Mouse (Mus musculus) embryonic facial prominence, embryonic 12.5 days (tissue): Measurements from ENCODE around the gene Adgrg1. TPM values are rescaled to one million over a fixed set of nuclear protein-coding genes. Genes with fewer than 3 reads are reported as not detected.
A peak's percentile ranks its signal among the peaks of the same experiment; 100 is the strongest.

ENCODE experiments used
- ATAC-seq: fragments of 200-750 bp; cut with Nextera tagmentation; 2 replicates; pipeline ENCODE4 v1.8.0; 2017; ENCODE audit not compliant: insufficient number of reproducible peaks, insufficient read depth, low FRiP score, low TSS enrichment
- H3K27ac ChIP-seq: fragments of 300-500 bp; sonication (generic); 2 replicates; pipeline ENCODE4 v1.5.1; 2016; ENCODE audit warnings: mild to moderate bottlenecking
- H3K27me3 ChIP-seq: fragments of 300-500 bp; sonication (generic); 2 replicates; pipeline ENCODE4 v1.6.1; 2016; ENCODE audit warnings: mild to moderate bottlenecking, moderate library complexity
- H3K36me3 ChIP-seq: fragments of 300-500 bp; sonication (generic); 2 replicates; pipeline ENCODE4 v1.6.1; 2016; ENCODE audit warnings: mild to moderate bottlenecking
- H3K4me1 ChIP-seq: fragments of 300-500 bp; sonication (generic); 2 replicates; pipeline ENCODE4 v1.6.1; 2016
- H3K4me2 ChIP-seq: fragments of 300-500 bp; sonication (generic); replicated peaks from 2 replicates; pipeline ENCODE4 v1.6.1; 2016; ENCODE audit warnings: mild to moderate bottlenecking, moderate library complexity
- H3K4me3 ChIP-seq: fragments of 300-500 bp; sonication (generic); 2 replicates; pipeline ENCODE4 v1.5.1; 2016; ENCODE audit warnings: mild to moderate bottlenecking
- H3K9ac ChIP-seq: fragments of 300-500 bp; sonication (generic); 2 replicates; pipeline ENCODE4 v1.6.1; 2016; ENCODE audit warnings: mild to moderate bottlenecking, moderate library complexity
- H3K9me3 ChIP-seq: fragments of 300-500 bp; sonication (generic); 2 replicates; pipeline ENCODE4 v1.6.1; 2016; ENCODE audit warnings: mild to moderate bottlenecking, moderate library complexity
- WGBS: fragments of 180-500 bp; shearing (Covaris S2); methylation state at CpG from one replicate; pipeline ENCODE4 v1.1.7; 2016; 5-methylcytosine and 5-hydroxymethylcytosine counted together
- polyA plus RNA-seq: library from polyadenylated mRNA; unstranded; fragments of >200 nt; fragmentation: Nextera tagmentation; extraction: Ambion mirVana; gene quantifications from 2 replicates; pipeline ENCODE4 v1.2.1, GENCODE M21; 2016

Gene Adgrg1
- 22.3 and 28.2 TPM in 2 replicates for polyA plus RNA-seq

DNA sequence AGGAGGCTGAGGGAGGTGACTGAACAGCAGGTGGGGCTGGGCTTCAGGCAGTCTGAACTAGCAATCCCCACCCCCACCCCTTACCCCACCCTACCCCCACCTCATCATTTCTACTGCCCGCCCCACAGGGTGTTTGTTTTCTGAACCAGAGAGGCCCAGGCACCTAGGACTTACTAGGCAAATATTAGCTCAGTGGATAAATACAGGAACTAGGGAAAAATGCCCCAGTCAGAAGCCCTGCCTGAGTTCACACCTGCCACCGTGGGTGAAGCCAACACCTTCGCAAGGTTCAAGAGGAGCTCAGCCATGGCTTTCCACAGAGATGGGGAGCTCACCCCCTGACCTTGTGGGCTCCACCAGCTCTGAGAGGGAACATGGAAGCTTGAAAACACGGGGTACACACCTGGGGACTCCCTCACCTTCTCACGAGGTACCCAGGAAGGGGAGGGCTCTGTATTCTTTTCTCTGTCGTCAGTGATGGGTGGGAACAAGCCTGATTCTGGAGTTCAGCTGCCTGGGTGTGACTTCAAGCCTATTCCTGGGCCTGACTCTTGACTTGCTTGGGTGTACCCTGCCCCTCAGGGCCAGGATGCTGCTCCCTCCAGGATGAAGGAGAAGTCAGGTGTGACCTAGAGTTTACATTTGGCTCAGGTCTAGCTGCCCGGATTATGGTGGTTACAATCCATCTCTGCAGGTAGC lies at the start of gene Adgrg1:
Gene Adgrg1, plus strand, starts transcription at position 285 of the 699 bp plus-strand sequence.
- Histone ChIP-seq H3K9ac (no peak within 1 kb of the TSS), H3K36me3 (no peaks in the 10 kb centered on the region), H3K4me1 (peaks cover 15% of the 10 kb centered on the region; the same call in 1 of the 2 replicates), H3K4me2 (no peak within 1 kb of the TSS), H3K9me3 (no peaks in the 10 kb centered on the region), H3K27ac (no peak within 1 kb of the TSS), H3K4me3 (no peak within 1 kb of the TSS), H3K27me3 (peaks cover 16% of the 10 kb centered on the region; the same call in 1 of the 2 replicates)
- ATAC-seq = no peak
- 57% methylated on average over 7 of the region's 7 CpGs for WGBS

DNA sequence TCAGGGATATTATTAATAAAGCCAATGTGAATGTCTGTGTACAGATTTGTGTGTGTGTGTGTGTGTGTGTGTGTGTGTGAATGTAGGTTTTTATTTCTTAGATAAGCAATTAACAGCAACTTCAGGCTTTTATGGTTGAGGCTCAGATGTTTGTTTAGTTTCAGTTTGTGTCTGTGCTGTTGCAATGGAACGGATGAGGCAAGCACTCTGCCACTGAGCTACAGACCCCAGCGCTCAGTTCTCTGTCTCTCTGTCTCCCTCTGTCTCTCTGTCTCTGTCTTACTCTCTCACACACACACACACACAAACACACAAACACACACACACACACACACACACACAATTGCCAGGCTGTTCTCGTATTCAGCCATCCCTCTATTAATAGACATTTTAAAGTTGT lies 46.3 kb upstream of the Adgrg1 start:
- 89% methylated on average over 3 of the region's 3 CpGs for WGBS
- ATAC-seq = no peak
- Histone ChIP-seq H3K9me3 (no peaks in the 10 kb centered on the region), H3K27me3 (no peaks in the 10 kb centered on the region), H3K36me3 (no peaks in the 10 kb centered on the region), H3K4me1 (no peaks in the 10 kb centered on the region), H3K4me2 (no peak overlapping the region), H3K4me3 (no peak overlapping the region), H3K9ac (no peak overlapping the region), H3K27ac (no peak overlapping the region)

DNA sequence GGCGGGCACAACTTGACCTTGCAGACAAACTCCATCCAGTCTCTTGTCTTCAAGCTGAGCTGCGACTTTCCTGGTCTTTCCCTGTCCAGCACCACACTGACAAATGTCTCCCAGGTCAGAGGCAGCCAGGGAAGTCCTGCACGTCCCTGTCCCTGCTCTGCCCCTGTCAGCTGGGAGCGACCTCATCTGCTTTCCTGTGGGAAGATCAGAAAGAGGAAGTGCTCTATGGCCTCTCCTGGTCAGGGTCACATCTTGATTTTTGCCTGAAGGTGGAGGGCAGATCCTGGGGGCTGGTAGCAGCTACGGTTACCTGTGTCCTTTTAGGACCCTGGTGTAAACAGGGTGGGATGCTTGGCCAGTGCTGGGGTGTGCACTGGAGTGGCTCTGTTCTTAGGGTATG lies 40.6 kb upstream of the Adgrg1 start:
- Histone ChIP-seq H3K4me2 (no peak overlapping the region), H3K9ac (no peak overlapping the region), H3K9me3 (no peaks in the 10 kb centered on the region), H3K27ac (no peak overlapping the region), H3K27me3 (0 out of 2 replicates have a peak, but pooled peaks cover 2% of the 10 kb centered on the region), H3K4me3 (no peak overlapping the region), H3K36me3 (no peaks in the 10 kb centered on the region), H3K4me1 (no peaks in the 10 kb centered on the region)
- WGBS = 48% methylated on average over 5 of the region's 5 CpGs
- no peak for ATAC-seq

DNA sequence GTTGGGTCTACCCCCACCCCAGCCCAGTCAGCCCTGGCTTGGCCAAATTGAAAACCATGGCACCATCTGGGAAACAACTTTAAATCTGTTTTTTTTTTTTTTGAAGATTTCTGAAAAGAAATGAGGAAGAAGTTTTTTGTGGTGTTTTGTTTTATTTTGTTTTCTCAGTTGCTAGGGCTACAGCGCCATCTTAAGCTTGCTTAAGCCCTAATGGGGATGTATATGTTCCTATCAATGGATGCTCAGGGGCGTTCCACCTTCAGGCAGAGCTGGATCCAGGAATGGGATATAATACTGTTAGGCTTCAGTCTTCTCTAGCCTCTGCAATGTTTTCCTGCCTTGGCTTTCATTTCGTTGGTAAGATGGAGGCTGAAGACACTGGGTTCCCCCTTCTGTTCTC lies 39.4 kb upstream of the Adgrg1 start:
- WGBS = 82% methylated on average over 3 of the region's 3 CpGs
- Histone ChIP-seq H3K27ac (no peak overlapping the region), H3K9me3 (no peaks in the 10 kb centered on the region), H3K4me3 (no peak overlapping the region), H3K27me3 (0 out of 2 replicates have a peak, but pooled peaks cover 2% of the 10 kb centered on the region), H3K4me1 (no peaks in the 10 kb centered on the region), H3K9ac (no peak overlapping the region), H3K4me2 (no peak overlapping the region), H3K36me3 (no peaks in the 10 kb centered on the region)
- ATAC-seq = no peak

DNA sequence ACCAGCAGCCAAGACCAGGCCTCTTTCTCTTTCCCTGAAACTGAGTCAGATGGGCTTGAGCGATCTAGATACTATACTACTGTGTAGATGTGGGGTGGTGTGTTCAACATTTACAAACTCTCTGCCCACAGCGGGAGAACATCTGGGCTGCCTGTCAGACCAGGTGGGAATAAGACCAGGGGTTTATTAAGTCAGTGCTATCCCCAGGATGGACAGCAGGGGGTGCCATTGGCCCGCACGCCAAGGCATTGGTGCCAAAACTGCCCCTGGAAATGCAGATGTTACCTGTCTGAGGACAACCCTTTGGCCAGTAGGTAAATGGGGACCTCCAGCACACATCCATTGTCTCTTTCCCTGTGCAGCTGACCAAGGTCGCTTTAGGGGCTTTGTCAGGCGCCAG lies 32.0 kb upstream of the Adgrg1 start:
- Histone ChIP-seq H3K4me2 (no peak overlapping the region), H3K4me1 (no peaks in the 10 kb centered on the region), H3K9ac (no peak overlapping the region), H3K27ac (no peak overlapping the region), H3K36me3 (no peaks in the 10 kb centered on the region), H3K9me3 (no peaks in the 10 kb centered on the region), H3K27me3 (no peaks in the 10 kb centered on the region), H3K4me3 (no peak overlapping the region)
- WGBS = 17% methylated on average over 6 of the region's 6 CpGs
- no peak for ATAC-seq

DNA sequence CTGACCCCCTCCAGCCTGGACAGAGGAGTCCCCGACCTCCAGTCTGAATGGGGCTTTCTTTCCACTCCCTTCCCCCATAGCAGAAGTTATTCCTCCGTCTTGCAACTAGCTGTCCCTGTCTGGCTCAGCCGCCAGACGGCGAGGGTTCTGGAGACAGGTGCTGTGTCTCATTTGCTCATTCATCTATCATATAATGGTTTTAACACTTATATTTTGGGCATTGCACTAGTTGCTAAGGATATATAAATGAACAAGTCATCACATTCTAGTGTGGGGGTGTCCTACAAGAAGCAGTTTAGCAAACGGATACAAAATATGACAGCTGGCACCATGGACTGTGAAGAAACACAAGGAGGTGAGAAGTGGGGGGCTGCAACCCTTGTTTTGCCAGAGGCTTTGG lies 29.4 kb upstream of the Adgrg1 start:
- Histone ChIP-seq H3K4me3 (no peak overlapping the region), H3K4me1 (no peaks in the 10 kb centered on the region), H3K4me2 (no peak overlapping the region), H3K9ac (no peak overlapping the region), H3K27me3 (no peaks in the 10 kb centered on the region), H3K36me3 (no peaks in the 10 kb centered on the region), H3K9me3 (no peaks in the 10 kb centered on the region), H3K27ac (no peak overlapping the region)
- ATAC-seq = no peak
- 43% methylated on average over 6 of the region's 6 CpGs for WGBS

DNA sequence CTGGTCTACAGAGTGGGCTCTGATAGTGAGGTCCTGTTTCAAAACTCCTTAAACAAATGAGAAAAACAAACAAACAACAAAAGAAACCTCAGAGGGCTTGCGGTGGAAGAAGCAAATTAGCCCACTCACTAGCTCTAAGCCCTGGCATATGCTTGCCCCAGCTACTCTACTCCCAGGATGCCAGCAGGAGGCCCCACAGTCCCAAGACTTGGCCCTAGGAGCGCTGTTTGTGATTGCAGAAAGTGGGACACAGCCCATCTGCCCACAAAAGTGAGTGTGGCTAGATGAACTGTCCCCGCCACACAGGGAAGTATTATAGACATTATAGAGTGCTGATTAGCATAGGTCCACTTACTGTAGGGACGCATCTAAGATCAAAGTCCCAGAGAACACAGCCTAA lies 26.1 kb upstream of the Adgrg1 start:
- H3K36me3 ChIP-seq = no peaks in the 10 kb centered on the region
- H3K4me3 ChIP-seq = no peak overlapping the region
- H3K27me3 ChIP-seq = no peaks in the 10 kb centered on the region
- WGBS = 75% methylated on average over 4 of the region's 4 CpGs
- no peak for ATAC-seq
- H3K9ac ChIP-seq = no peak overlapping the region
- no peaks in the 10 kb centered on the region for H3K4me1 ChIP-seq
- no peaks in the 10 kb centered on the region for H3K9me3 ChIP-seq
- H3K4me2 ChIP-seq = no peak overlapping the region
- no peak overlapping the region for H3K27ac ChIP-seq

DNA sequence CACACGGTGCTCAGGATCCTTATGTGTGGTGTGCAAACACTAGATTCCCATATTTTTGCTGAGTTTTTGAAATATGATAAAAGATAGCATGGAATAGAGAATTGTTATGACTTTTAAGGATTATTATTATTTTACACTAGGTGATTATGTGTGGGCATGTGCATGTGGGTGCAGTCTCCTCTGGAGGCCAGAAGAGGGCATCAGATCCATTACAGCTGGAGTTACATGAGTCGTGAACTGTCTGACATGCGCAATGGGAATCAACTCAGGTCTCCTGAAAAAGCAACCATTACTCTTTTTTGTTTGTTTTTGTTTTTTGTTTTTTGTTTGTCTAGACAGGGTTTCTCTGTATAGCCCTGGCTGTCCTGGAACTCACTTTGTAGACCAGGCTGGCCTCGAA lies 25.5 kb upstream of the Adgrg1 start:
- Histone ChIP-seq H3K27ac (no peak overlapping the region), H3K36me3 (no peaks in the 10 kb centered on the region), H3K4me2 (no peak overlapping the region), H3K9me3 (no peaks in the 10 kb centered on the region), H3K27me3 (no peaks in the 10 kb centered on the region), H3K4me3 (no peak overlapping the region), H3K4me1 (no peaks in the 10 kb centered on the region), H3K9ac (no peak overlapping the region)
- ATAC-seq = no peak
- 88% methylated on average over 4 of the region's 4 CpGs for WGBS

DNA sequence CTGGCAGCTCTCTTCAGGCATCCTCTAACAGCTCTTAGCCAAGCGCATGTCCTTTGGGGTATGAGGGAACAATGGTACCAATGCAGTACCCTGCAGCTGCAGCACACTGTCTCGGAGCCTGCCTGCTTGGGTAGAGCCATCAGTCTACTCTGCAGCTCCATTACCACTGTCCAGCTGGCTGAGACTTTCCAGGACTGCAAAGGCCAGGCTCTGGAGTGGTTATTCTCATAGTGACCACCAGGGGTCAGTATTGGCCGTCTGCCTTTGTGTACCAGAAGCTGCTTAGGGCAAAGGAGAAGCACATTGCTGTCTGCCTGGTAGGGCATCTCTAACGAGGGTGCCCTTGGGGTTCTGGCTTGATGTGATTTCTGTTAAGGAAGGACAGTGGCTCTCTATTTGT lies 24.5 kb upstream of the Adgrg1 start:
- no peaks in the 10 kb centered on the region for H3K27me3 ChIP-seq
- 16% methylated on average over 4 of the region's 4 CpGs for WGBS
- no peaks in the 10 kb centered on the region for H3K4me1 ChIP-seq
- H3K27ac ChIP-seq = no peak overlapping the region
- peak; percentile 64; the same call in 1 of the 2 replicates for ATAC-seq
- no peaks in the 10 kb centered on the region for H3K36me3 ChIP-seq
- no peak overlapping the region for H3K4me2 ChIP-seq
- H3K4me3 ChIP-seq = no peak overlapping the region
- H3K9me3 ChIP-seq = no peaks in the 10 kb centered on the region
- H3K9ac ChIP-seq = no peak overlapping the region

DNA sequence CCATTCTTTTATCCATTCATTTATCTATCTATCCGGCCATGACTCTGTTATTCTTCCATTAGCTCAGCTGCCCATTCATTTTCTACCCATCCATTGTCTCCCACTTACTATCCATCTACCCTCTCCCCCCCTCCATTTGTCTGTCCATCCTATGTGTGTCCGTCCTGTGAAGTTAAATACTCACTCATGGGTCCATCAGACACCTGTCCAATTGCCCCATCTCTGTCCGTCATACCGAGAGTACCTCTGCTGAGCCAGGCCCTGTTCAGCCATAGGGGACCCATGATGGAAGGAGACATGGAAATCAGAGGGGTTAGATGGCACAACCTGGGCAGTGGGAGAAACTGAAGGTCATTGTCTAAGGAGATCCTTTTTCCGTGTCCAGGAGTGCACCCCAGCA lies 24.1 kb upstream of the Adgrg1 start:
- no peaks in the 10 kb centered on the region for H3K27me3 ChIP-seq
- 76% methylated on average over 5 of the region's 5 CpGs for WGBS

DNA sequence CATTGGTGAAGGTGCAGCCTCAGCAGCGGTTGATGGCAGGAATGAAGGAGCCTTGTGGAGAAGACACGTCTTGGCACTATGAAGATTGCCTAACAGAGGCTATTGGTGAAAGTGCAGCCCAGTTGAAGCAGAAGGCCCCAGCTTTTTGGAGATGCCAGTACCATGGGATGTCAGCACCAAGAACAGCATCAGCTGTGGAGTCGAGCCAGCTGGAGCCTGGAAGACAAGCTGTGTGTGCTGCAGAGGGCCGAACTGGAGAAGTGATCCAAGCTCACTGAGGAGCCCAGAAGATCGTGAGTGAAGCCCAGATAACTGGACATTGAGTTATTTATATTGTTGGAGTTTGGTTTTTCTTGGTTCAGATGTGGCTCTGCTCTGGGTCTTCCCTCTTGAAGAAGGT lies 22.5 kb upstream of the Adgrg1 start:
- WGBS = 71% methylated on average over 5 of the region's 5 CpGs
- Histone ChIP-seq H3K4me3 (no peak overlapping the region), H3K4me1 (no peaks in the 10 kb centered on the region), H3K27me3 (no peaks in the 10 kb centered on the region), H3K36me3 (no peaks in the 10 kb centered on the region), H3K27ac (no peak overlapping the region), H3K9ac (no peak overlapping the region), H3K4me2 (no peak overlapping the region), H3K9me3 (no peaks in the 10 kb centered on the region)
- ATAC-seq = no peak

More for the DNA sequence above, 24.1 kb upstream of the Adgrg1 start:
- Histone ChIP-seq H3K4me3 (no peak overlapping the region), H3K9me3 (no peaks in the 10 kb centered on the region), H3K4me2 (no peak overlapping the region), H3K9ac (no peak overlapping the region), H3K36me3 (no peaks in the 10 kb centered on the region), H3K27ac (no peak overlapping the region), H3K4me1 (no peaks in the 10 kb centered on the region)
- no peak for ATAC-seq

DNA sequence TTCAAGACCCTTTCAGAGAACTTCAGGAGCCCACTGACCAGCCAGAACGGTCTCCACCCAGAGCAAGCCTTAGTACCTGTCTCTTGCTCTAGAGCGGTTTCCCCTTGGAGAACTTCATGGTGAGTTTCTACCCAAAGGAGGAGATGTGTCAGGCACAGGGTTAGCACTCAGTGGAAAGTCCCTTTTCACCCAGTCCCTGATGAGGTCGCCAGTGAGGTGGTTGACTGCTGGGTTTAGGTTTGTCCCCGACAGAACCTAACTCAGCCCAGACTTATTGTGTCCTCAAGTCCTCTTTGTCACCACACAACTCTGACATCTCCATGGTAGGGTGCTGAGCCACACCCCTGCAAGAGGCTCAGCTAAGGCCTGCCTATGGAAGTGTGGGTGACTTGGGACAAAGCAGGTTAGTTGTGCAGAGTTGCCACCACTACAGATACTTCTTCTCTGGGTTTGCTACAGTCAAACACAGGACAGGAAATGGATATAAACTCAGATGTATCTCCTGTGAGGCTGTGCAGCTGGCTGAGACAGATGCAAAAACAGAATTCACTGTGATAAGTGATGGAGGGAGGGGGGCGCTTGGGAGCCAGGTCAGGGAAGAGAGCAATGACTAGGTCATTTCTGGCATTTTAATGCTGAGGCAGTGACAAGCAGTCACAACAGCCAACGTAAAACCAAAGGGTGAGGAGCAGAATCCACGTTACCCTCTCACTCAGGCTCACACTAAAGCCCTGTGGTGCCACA lies 20.8 kb upstream of the Adgrg1 start:
- Histone ChIP-seq H3K4me1 (no peaks in the 10 kb centered on the region), H3K4me3 (no peak overlapping the region), H3K9ac (no peak overlapping the region), H3K27ac (no peak overlapping the region), H3K4me2 (no peak overlapping the region), H3K36me3 (no peaks in the 10 kb centered on the region), H3K9me3 (no peaks in the 10 kb centered on the region), H3K27me3 (no peaks in the 10 kb centered on the region)
- no peak for ATAC-seq
- 71% methylated on average over 7 of the region's 7 CpGs for WGBS
